Mouse (Mus musculus) gastrocnemius, adult 18-20 months (tissue): ENCODE measurements around the gene Zfc3h1. TPM values are rescaled to one million over a fixed set of nuclear protein-coding genes. Genes with fewer than 3 reads are reported as not detected.

Experiments
- DNase-seq: peaks from one replicate; pipeline ENCODE4 v3.0.0; 2021; ENCODE audit warnings: low spot score
- total RNA-seq, 2 experiments: library from RNA; stranded (reverse); gene quantifications; 2 replicates each; pipeline ENCODE4 v1.2.3; 2021

Gene Zfc3h1
- total RNA-seq, 2 experiments from 2014 or later: 8.0 to 9.3 TPM

DNA sequence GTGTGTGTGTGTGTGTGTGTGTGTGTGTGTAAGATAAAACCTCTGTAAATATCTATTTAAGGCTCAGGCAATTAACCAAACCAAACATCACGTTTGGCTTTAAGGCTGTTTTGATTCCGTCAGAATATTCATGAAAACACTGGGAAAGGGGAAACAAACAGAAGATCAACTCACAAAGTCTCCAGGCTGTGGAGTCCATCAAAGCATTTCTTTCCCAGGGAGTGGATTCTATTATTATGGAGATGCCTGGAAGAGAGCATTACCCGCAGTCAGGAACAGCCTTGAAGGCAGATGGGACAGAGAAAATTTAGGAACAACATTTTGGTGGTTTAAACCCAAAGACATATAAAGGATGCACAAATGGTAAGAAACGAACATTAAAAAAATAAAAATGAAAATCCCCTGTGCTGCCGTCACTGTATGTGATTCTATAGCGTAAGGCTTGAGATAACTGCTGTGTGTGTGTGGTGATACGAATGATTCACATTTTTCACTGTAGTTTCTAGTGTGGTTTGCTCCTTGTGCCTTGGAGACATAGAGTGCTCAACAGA lies 90.3 kb downstream of the Zfc3h1 start:
- DNase-seq: no peak

DNA sequence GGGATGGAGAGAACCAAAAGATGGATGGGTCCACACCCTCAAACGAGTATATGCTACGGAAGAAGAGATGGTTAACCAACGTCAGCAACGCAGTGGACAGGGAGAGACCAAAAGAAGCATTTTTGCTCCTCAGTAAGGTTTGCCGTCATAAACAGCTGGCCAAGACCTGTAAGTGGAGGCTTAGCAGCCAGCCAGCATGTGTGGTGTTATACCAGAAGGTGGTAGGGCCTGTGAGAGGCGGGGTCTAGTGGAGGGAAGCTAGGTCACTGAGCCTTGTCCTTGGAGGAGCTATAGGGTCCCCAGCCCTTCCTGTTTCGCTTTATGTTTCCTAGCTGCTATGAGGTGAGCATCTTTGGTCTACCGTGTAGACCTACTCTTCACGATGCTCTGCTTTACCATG lies 91.7 kb downstream of the Zfc3h1 start:
- no peak for DNase-seq

DNA sequence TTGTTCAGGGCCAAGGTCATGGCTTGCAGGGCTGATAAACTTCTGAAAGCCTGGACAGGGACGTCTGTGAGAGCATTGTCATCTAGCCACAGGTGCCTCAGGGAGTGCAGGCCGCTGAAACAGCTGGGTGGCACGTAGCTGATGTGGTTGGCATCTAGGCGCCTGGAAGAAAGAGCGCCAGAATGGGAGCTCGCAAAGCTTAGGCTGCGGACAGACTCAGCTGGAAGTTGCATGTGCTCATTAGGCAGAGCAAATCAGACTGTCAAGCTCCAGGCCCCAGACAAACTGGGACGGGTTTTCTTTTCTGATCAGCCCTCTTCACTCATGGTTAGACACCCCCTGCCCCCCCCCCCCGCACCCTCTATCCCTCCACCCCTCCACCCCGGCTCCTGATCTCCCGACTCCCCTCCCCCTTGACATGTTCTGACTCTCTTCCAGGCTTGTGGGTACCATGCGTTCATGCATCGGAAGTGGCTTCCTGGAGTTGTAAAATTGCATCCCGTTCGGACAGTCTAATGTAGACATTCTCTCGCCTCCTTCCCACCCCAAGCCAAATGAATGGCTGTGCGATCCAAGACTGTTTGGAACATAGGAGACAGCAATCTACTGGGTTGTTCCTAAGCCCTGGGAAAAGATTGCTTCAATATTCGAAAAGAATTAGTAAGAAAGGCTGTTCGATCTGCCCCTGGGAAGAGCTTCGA lies 93.8 kb downstream of the Zfc3h1 start:
- no peak for DNase-seq

Other genes with a start within 250 kb of the Zfc3h1 start
- under 1 TPM in 1 of 2 experiments, not detected in 1; 0.17 TPM for gene Tph2, start 199.9 kb upstream of the Zfc3h1 start, total RNA-seq
- gene Tbc1d15, start 133.5 kb upstream of the Zfc3h1 start, total RNA-seq: 10 to 100 TPM; 44.4 to 45.1 TPM
- 10 to 100 TPM; 56.4 to 62.2 TPM for gene Rab21, start 69.4 kb upstream of the Zfc3h1 start, total RNA-seq
- gene Tmem19, start 22.5 kb upstream of the Zfc3h1 start, total RNA-seq: 10 to 100 TPM; 13.7 to 18.3 TPM
- gene Thap2, start 516 bp upstream of the Zfc3h1 start, total RNA-seq: 1 to 10 TPM; 7.0 to 8.8 TPM
- not detected for gene A930009A15Rik, start 185.0 kb downstream of the Zfc3h1 start, total RNA-seq
- under 1 TPM in 1 of 2 experiments, not detected in 1; 0.14 TPM for gene Lgr5, start 202.8 kb downstream of the Zfc3h1 start, total RNA-seq